Mouse (Mus musculus) heart, embryonic 16.5 days (tissue): Measurements from ENCODE around the gene Prss57. TPM values are rescaled to one million over a fixed set of nuclear protein-coding genes. Genes with fewer than 3 reads are reported as not detected.

ENCODE experiments used
- ATAC-seq: fragments of 200-750 bp; cut with Nextera tagmentation; replicated peaks from 2 replicates; pipeline ENCODE4 v1.8.0; 2017; ENCODE audit warnings: moderate number of reproducible peaks; ENCODE audit not compliant: insufficient read depth, low FRiP score; ENCODE audit errors: extremely low read depth
- H3K27ac ChIP-seq: fragments of 300-500 bp; sonication (generic); 2 replicates; pipeline ENCODE4 v1.5.1; 2014; ENCODE audit warnings: mild to moderate bottlenecking, low read length, control low read depth, moderate library complexity
- H3K27me3 ChIP-seq: fragments of 300-500 bp; sonication (generic); 2 replicates; pipeline ENCODE4 v1.6.1; 2014; ENCODE audit warnings: low read length, mixed read lengths; ENCODE audit not compliant: control insufficient read depth, insufficient read depth
- H3K36me3 ChIP-seq: fragments of 300-500 bp; sonication (generic); 2 replicates; pipeline ENCODE4 v1.6.1; 2014; ENCODE audit not compliant: control insufficient read depth, insufficient read depth
- H3K4me1 ChIP-seq: fragments of 300-500 bp; sonication (generic); 2 replicates; pipeline ENCODE4 v1.6.1; 2014; ENCODE audit warnings: low read length, mixed read lengths; ENCODE audit not compliant: control insufficient read depth, insufficient read depth
- H3K4me2 ChIP-seq: fragments of 300-500 bp; sonication (generic); 2 replicates; pipeline ENCODE4 v1.6.1; 2014; ENCODE audit warnings: low read depth, mild to moderate bottlenecking, control low read depth, low read length
- H3K4me3 ChIP-seq: fragments of 300-500 bp; sonication (generic); 2 replicates; pipeline ENCODE4 v1.5.1; 2014; ENCODE audit warnings: mild to moderate bottlenecking, control low read depth, low read length
- H3K9ac ChIP-seq: fragments of 300-500 bp; sonication (generic); 2 replicates; pipeline ENCODE4 v1.6.1; 2014; ENCODE audit warnings: low read length, control low read depth
- H3K9me3 ChIP-seq: fragments of 300-500 bp; sonication (generic); replicated peaks from 2 replicates; pipeline ENCODE4 v1.6.1; 2016; ENCODE audit warnings: low read length; ENCODE audit not compliant: control insufficient read depth
- WGBS: fragments of 180-500 bp; shearing (Covaris S2); extraction: QIAGEN DNeasy Blood & Tissue Kit; methylation state at CpG from one replicate; pipeline ENCODE4 v1.1.7; 2014; 5-methylcytosine and 5-hydroxymethylcytosine counted together
- polyA plus RNA-seq: library from polyadenylated mRNA; unstranded; fragments of >200 nt; fragmentation: Nextera tagmentation; extraction: Ambion mirVana; gene quantifications from 2 replicates; pipeline ENCODE4 v1.2.1, GENCODE M21; 2015

Prss57 gene
- polyA plus RNA-seq, 1 experiment from 2014 or later, result 7.9 TPM

DNA sequence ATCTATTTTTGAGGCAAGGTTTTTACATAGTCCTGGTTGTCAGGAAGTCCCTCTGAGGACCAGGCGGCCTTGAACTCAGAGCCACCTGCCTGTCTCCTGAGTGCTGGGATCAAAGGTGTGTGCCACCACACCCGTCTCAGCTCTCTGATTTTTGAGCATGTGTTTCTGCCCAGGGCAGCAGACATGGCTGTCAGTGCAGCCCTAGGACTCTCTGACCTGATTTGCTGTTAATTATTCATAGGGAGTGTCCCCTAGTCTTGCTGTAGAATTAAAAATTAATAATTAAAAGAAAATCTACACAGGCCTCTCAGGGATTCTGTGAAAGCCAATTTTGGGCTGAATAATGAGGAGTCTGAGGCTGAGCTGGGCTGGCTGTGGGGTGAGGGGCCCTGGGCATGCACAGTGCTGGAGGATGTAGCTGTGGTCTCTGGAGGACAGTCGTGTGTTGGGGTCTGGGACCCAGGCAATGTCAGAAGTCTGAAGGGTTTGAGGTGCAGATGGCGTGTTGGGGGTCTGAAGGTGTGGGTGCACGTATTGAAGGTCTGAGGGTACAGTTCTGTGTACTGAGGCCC lies 23.6 kb upstream of the Prss57 start:
- no peaks in the 10 kb centered on the region for H3K27me3 ChIP-seq
- H3K9ac ChIP-seq, result no peak overlapping the region
- no peak overlapping the region for H3K27ac ChIP-seq
- no peaks in the 10 kb centered on the region for H3K36me3 ChIP-seq
- H3K4me2 ChIP-seq, result no peak overlapping the region
- H3K4me3 ChIP-seq, result no peak overlapping the region
- ATAC-seq, result no peak
- H3K4me1 ChIP-seq, result no peaks in the 10 kb centered on the region
- WGBS, result 82% methylated on average over 5 of the region's 5 CpGs
- H3K9me3 ChIP-seq, result no peaks in the 10 kb centered on the region

DNA sequence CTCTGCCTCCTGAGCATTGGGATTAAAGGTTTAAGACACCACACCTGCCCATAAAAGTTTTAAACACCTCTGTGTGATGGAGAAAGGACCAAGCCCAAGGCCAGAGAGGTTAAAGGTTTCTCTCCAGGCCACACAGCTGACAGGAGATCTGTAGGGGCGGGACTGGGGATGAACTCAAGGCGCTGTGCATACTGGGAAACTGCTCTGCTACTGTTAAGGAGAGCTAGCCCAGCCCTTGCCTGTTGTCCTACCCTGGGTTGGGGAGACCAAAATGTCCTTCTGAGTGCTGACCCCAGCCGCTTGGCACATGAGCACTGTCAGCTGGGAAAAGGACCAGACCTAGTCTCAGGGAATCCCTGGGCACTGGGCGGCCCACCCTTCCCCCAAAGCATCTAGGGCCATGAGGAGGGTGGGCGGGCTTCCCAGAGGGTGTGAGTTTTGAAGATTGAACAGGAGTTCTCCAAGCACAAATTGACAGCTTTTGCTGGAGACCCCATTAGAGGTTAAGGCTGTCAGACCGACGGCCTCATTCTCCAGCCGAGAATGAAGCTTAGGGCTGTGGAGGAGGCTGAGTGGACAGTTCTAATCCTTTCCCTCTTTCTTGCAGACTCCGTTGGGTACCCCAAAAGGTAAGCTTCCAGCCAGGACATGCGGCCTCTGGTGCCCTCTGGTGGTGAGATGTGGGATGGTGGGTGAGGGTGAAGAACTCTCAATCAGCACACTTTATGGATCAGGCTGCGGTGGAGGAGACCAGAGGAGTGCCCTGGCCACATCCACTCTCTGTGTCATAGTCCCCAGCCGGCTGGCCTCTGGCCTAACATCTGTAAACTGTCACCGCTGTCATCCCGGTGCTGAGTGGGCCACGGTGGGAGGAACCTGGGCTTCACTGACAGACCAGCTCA lies 21.2 kb upstream of the Prss57 start:
- no peak overlapping the region for H3K4me3 ChIP-seq
- no peaks in the 10 kb centered on the region for H3K9me3 ChIP-seq
- no peak overlapping the region for H3K9ac ChIP-seq
- H3K27me3 ChIP-seq, result no peaks in the 10 kb centered on the region
- H3K4me1 ChIP-seq, result no peaks in the 10 kb centered on the region
- H3K27ac ChIP-seq, result no peak overlapping the region
- 23% methylated on average over 15 of the region's 15 CpGs for WGBS
- no peaks in the 10 kb centered on the region for H3K36me3 ChIP-seq
- 0 out of 2 replicates have a peak, but pooled peaks have one; percentile 12 for ATAC-seq
- H3K4me2 ChIP-seq, result no peak overlapping the region

DNA sequence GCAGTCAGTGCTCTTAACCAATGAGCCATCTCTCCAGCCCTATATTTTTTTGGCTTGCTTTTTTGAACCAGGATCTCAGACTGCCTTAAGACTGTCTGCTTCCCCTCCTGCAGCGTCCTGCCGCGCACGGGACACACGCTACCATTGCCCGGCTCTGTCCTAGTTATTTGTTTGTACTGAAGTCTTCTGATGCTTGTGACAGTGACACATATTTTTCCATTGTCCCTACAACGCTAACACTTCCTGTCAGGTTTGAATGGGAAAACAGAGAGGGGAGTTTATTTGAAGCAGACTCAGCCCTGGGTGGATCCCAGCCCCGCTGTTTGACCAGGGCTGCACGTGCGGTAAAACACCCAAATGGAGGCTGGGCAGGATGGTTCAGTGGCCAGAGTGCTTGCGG lies 18.0 kb upstream of the Prss57 start:
- H3K27ac ChIP-seq, result peak overlapping the region; percentile 84
- H3K9me3 ChIP-seq, result no peaks in the 10 kb centered on the region
- H3K4me3 ChIP-seq, result no peak overlapping the region
- no peaks in the 10 kb centered on the region for H3K4me1 ChIP-seq
- no peaks in the 10 kb centered on the region for H3K36me3 ChIP-seq
- H3K9ac ChIP-seq, result no peak overlapping the region
- H3K4me2 ChIP-seq, result peak overlapping the region; percentile 34
- H3K27me3 ChIP-seq, result no peaks in the 10 kb centered on the region
- no peak for ATAC-seq
- 73% methylated on average over 11 of the region's 11 CpGs for WGBS

DNA sequence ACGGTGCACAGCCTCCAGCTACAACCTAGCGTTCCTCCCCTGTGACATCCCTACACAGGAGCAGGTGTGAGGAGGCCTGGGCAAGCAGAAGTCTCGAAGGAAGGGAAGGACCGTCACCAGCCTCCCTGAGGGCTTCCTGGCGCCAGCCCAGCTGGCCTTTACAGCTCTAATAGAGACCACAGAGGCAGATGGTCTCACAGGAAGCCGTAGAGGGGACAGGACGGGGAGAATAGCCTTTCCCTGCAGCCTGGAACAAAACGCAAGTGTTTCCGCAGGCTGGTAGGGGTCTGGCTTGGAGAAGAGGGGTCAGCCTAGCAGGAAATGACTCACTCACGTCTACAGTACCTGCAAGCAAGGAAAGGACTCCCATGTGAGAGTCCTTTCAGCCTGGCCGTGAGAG lies 17.1 kb upstream of the Prss57 start:
- Histone ChIP-seq H3K9me3 (no peaks in the 10 kb centered on the region), H3K36me3 (no peaks in the 10 kb centered on the region), H3K4me1 (peaks cover 5% of the 10 kb centered on the region; the same call in 1 of the 2 replicates), H3K27ac (peak overlapping the region; percentile 84), H3K4me2 (peak overlapping the region; percentile 43), H3K27me3 (no peaks in the 10 kb centered on the region), H3K9ac (no peak overlapping the region), H3K4me3 (no peak overlapping the region; the same call in 1 of the 2 replicates)
- WGBS, result 63% methylated on average over 11 of the region's 11 CpGs
- peak; percentile 12; the same call in 1 of the 2 replicates for ATAC-seq

DNA sequence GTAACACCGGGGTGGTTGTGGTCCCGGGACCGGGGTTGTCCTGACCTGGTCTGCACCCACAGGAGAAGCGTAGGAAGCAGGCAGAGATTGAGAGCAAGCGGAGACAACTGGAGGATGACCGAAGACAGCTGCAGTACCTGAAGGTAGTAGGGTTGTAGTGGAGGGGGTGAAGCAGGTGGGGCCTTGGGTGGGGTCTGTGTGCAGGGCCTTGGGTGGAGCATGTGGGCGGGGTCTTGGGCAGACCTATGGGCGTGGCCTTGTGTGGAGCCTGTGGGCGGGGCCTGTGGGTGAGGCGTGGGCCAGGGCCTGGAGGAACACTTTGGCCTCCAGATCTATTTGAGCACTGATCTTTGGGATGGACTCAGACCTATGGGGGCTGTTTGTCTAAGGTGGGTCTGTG lies 16.2 kb upstream of the Prss57 start:
- Histone ChIP-seq H3K27ac (peak overlapping the region; percentile 84), H3K4me1 (peaks cover 13% of the 10 kb centered on the region), H3K36me3 (no peaks in the 10 kb centered on the region), H3K4me2 (peak overlapping the region; percentile 43), H3K9me3 (no peaks in the 10 kb centered on the region), H3K4me3 (peak overlapping the region; percentile 27), H3K27me3 (no peaks in the 10 kb centered on the region), H3K9ac (no peak overlapping the region)
- WGBS, result 70% methylated on average over 10 of the region's 10 CpGs
- no peak; the same call in 1 of the 2 replicates for ATAC-seq

DNA sequence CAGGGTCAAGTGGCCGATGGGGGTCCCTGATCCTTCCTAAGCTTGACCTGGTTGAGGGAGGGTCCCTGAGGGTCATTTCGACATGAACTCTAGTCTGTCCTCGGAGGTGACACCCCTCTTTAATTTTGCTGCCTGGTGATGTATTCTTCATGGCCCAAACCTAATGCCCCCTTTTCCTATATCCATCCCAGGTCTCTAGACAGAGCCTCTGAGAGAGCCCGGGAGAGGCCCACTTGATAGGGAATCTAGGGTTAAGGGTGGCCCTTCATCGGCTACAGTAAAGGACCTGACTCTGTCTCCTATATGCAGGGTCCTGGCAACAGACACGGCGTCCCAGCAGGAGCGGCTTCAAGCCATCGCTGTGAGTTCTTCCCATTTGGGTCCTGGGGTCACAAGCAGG lies 15.6 kb upstream of the Prss57 start:
- Histone ChIP-seq H3K27me3 (no peaks in the 10 kb centered on the region), H3K9ac (peak overlapping the region; percentile 17; the same call in 1 of the 2 replicates), H3K36me3 (no peaks in the 10 kb centered on the region), H3K9me3 (no peaks in the 10 kb centered on the region), H3K4me3 (peak overlapping the region; percentile 8), H3K4me2 (peak overlapping the region; percentile 43), H3K4me1 (peaks cover 13% of the 10 kb centered on the region), H3K27ac (peak overlapping the region; percentile 84)
- ATAC-seq, result no peak
- WGBS, result 74% methylated on average over 9 of the region's 9 CpGs

DNA sequence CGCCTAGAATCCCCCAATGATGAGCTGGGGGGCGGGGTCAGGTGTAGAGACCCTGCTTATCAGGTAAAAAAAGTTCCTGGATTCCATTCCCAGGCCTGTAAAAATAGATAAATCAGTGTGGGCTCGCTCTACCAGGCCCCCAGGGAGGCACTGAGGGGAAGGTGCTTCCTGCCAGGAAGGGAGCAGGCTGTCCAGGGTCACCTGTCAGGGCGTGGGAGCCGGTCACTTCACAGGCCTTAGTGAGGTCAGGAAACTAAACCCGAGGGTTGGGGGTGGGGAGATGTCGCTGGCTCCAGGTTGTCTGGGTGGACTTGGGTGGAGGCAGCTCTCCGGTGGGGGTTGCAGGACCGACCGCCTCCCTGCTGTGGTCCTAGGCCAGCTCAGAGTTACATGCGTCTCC lies 14.9 kb upstream of the Prss57 start:
- ATAC-seq, result peak; percentile 59
- Histone ChIP-seq H3K36me3 (no peaks in the 10 kb centered on the region), H3K4me1 (peaks cover 13% of the 10 kb centered on the region), H3K27ac (peak overlapping the region; percentile 84), H3K27me3 (no peaks in the 10 kb centered on the region), H3K4me3 (peak overlapping the region; percentile 8; the same call in 1 of the 2 replicates), H3K9ac (no peak overlapping the region; the same call in 1 of the 2 replicates), H3K4me2 (peak overlapping the region; percentile 43), H3K9me3 (no peaks in the 10 kb centered on the region)
- 44% methylated on average over 11 of the region's 11 CpGs for WGBS

DNA sequence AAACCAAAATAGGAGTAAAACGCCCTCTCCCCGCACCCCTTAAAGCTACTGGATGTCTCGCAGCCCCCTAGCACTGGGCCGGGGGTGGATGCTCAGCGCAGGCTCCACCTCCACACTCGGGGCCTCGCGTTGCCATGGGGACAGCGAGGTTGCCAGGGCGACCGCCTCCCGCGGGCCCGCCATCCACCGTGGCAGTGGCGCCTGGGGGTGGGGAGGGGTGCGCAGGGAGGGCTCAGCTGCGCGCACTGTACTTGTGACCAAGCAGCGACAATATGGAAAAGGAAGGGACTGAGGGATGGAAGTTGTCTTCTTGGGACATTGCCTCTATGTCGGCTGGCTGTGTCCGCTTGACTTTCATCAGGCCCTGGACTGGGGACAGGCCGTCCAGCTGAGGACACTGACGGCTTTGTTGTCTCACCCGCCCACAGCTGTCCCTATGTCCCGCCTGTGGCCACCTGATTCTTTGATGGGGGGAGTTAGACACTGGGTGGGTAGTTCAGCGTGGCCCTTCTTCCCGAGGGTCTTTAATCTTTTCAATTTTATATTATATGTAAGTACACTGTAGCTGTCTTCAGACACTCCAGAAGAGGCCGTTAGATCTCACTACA lies 13.1 kb upstream of the Prss57 start:
- Histone ChIP-seq H3K4me3 (no peak overlapping the region), H3K27ac (no peak overlapping the region), H3K27me3 (no peaks in the 10 kb centered on the region), H3K9ac (no peak overlapping the region), H3K4me1 (peaks cover 13% of the 10 kb centered on the region), H3K36me3 (no peaks in the 10 kb centered on the region), H3K9me3 (no peaks in the 10 kb centered on the region), H3K4me2 (no peak overlapping the region; the same call in 1 of the 2 replicates)
- WGBS, result 26% methylated on average over 29 of the region's 29 CpGs
- no peak for ATAC-seq
